Mouse (Mus musculus) embryonic facial prominence, embryonic 11.5 days (tissue): ENCODE results near the gene Cyp26c1. TPM values are rescaled to one million over a fixed set of nuclear protein-coding genes. Genes with fewer than 3 reads are reported as not detected.

Experiments
- ATAC-seq: fragments of 200-750 bp; cut with Nextera tagmentation; replicated peaks from 2 replicates; pipeline ENCODE4 v1.8.0; 2017; ENCODE audit warnings: low read depth; ENCODE audit not compliant: insufficient number of reproducible peaks, low FRiP score, low TSS enrichment
- DNase-seq: peaks from one replicate; pipeline ENCODE4 v3.0.0-alpha.2; 2015; ENCODE audit warnings: low spot score
- H3K27ac ChIP-seq: fragments of 300-500 bp; sonication (generic); replicated peaks from 2 replicates; pipeline ENCODE4 v1.5.1; 2014; ENCODE audit warnings: mild to moderate bottlenecking, low read depth, low read length, control low read depth
- H3K27me3 ChIP-seq: fragments of 300-500 bp; sonication (generic); 2 replicates; pipeline ENCODE4 v1.6.1; 2014; ENCODE audit warnings: mild to moderate bottlenecking, low read length, moderate library complexity, mixed read lengths; ENCODE audit not compliant: control insufficient read depth, insufficient read depth
- H3K36me3 ChIP-seq: fragments of 300-500 bp; sonication (generic); replicated peaks from 2 replicates; pipeline ENCODE4 v1.6.1; 2014; ENCODE audit warnings: low read depth, mild to moderate bottlenecking, low read length, moderate library complexity, mixed read lengths; ENCODE audit not compliant: control insufficient read depth, insufficient read depth
- H3K4me1 ChIP-seq: fragments of 300-500 bp; sonication (generic); 2 replicates; pipeline ENCODE4 v1.6.1; 2014; ENCODE audit warnings: low read length, mixed read lengths; ENCODE audit not compliant: control insufficient read depth, insufficient read depth
- H3K4me2 ChIP-seq: fragments of 300-500 bp; sonication (generic); 2 replicates; pipeline ENCODE4 v1.6.1; 2014; ENCODE audit warnings: low read depth, mild to moderate bottlenecking, control low read depth, low read length, moderate library complexity
- H3K4me3 ChIP-seq: fragments of 300-500 bp; sonication (generic); 2 replicates; pipeline ENCODE4 v1.5.1; 2014; ENCODE audit warnings: low read depth, low read length, control low read depth
- H3K9ac ChIP-seq: fragments of 300-500 bp; sonication (generic); replicated peaks from 2 replicates; pipeline ENCODE4 v1.6.1; 2014; ENCODE audit warnings: mild to moderate bottlenecking, control low read depth, low read length
- H3K9me3 ChIP-seq: fragments of 300-500 bp; sonication (generic); replicated peaks from 2 replicates; pipeline ENCODE4 v1.6.1; 2016; ENCODE audit warnings: mild to moderate bottlenecking, low read length, inconsistent platforms, mixed read lengths; ENCODE audit not compliant: control insufficient read depth
- WGBS: fragments of 180-500 bp; shearing (Covaris S2); extraction: QIAGEN DNeasy Blood & Tissue Kit; methylation state at CpG from one replicate; pipeline ENCODE4 v1.1.7; 2014; 5-methylcytosine and 5-hydroxymethylcytosine counted together
- polyA plus RNA-seq: library from polyadenylated mRNA; unstranded; fragments of >200 nt; fragmentation: Nextera tagmentation; extraction: Ambion mirVana; gene quantifications from 2 replicates; pipeline ENCODE4 v1.2.1, GENCODE M21; 2014

The Cyp26c1 gene
- polyA plus RNA-seq, 1 experiment from 2014 or later = 3.3 TPM

GRCm38 (mm10) chr19:37727366-37727765 is 42.0 kb downstream of the Cyp26c1 start:
- H3K27ac ChIP-seq = no peak overlapping the region
- H3K27me3 ChIP-seq = no peaks in the 10 kb centered on the region
- H3K9ac ChIP-seq = no peak overlapping the region
- ATAC-seq = no peak
- H3K4me2 ChIP-seq = no peak overlapping the region
- no peak overlapping the region for H3K4me3 ChIP-seq
- no peaks in the 10 kb centered on the region for H3K4me1 ChIP-seq
- H3K9me3 ChIP-seq = no peaks in the 10 kb centered on the region
- 91% methylated on average over 2 of the region's 2 CpGs for WGBS
- DNase-seq = no peak
- H3K36me3 ChIP-seq = no peaks in the 10 kb centered on the region

- no peak for DNase-seq
- Histone ChIP-seq H3K36me3 (no peaks in the 10 kb centered on the region), H3K4me2 (no peak overlapping the region), H3K27ac (no peak overlapping the region), H3K9me3 (no peaks in the 10 kb centered on the region), H3K4me1 (no peaks in the 10 kb centered on the region), H3K4me3 (no peak overlapping the region), H3K9ac (no peak overlapping the region), H3K27me3 (no peaks in the 10 kb centered on the region)
- 89% methylated on average over 8 of the region's 8 CpGs for WGBS
- ATAC-seq = no peak
These were observed 50.0 kb downstream of the Cyp26c1 start for GRCm38 (mm10) chr19:37735426-37735825.

GRCm38 (mm10) chr19:37738575-37738974 is 53.2 kb downstream of the Cyp26c1 start:
- DNase-seq (no peak), ATAC-seq (no peak)
- no peak overlapping the region for H3K4me3 ChIP-seq
- WGBS = 88% methylated on average over 3 of the region's 3 CpGs
- H3K4me2 ChIP-seq = no peak overlapping the region
- H3K9me3 ChIP-seq = no peaks in the 10 kb centered on the region
- H3K27ac ChIP-seq = no peak overlapping the region
- no peaks in the 10 kb centered on the region for H3K27me3 ChIP-seq
- no peaks in the 10 kb centered on the region for H3K4me1 ChIP-seq
- H3K9ac ChIP-seq = no peak overlapping the region
- H3K36me3 ChIP-seq = no peaks in the 10 kb centered on the region

GRCm38 (mm10) chr19:37740043-37740442 is 54.7 kb downstream of the Cyp26c1 start:
- Histone ChIP-seq H3K36me3 (no peaks in the 10 kb centered on the region), H3K9me3 (no peaks in the 10 kb centered on the region), H3K9ac (no peak overlapping the region), H3K27me3 (no peaks in the 10 kb centered on the region), H3K4me3 (no peak overlapping the region), H3K4me2 (no peak overlapping the region), H3K27ac (no peak overlapping the region), H3K4me1 (no peaks in the 10 kb centered on the region)
- DNase-seq (no peak), ATAC-seq (no peak)
- WGBS = 67% methylated on average over 7 of the region's 7 CpGs

Other genes starting within 250 kb of the Cyp26c1 start
- 10.3 and 10.7 TPM in 2 replicates for gene Exoc6, start 135.2 kb upstream of the Cyp26c1 start, polyA plus RNA-seq
- 16.4 and 20.6 TPM in 2 replicates for gene Cyp26a1, start 12.2 kb downstream of the Cyp26c1 start, polyA plus RNA-seq